Mouse (Mus musculus) limb, embryonic 13.5 days (tissue): ENCODE data around the gene Cdip1. TPM values are rescaled to one million over a fixed set of nuclear protein-coding genes. Genes with fewer than 3 reads are reported as not detected.
A peak's percentile ranks its signal among the peaks of the same experiment; 100 is the strongest.
"Not testable (repeated sequence)": the region's sequence is repeated elsewhere in the genome, so short reads cannot be mapped to it uniquely, and the experiment has no call there.

Experiments
- ATAC-seq: fragments of 200-750 bp; cut with Nextera tagmentation; 2 replicates; pipeline ENCODE4 v1.8.0; 2017; ENCODE audit warnings: low read depth, moderate number of reproducible peaks, moderate TSS enrichment; ENCODE audit not compliant: low FRiP score
- H3K27ac ChIP-seq: fragments of 300-500 bp; sonication (generic); 2 replicates; pipeline ENCODE4 v1.5.1; 2015; ENCODE audit warnings: inconsistent platforms, mild to moderate bottlenecking, moderate library complexity
- H3K27me3 ChIP-seq: fragments of 300-500 bp; sonication (generic); 2 replicates; pipeline ENCODE4 v1.6.1; 2015; ENCODE audit warnings: mild to moderate bottlenecking, inconsistent platforms
- H3K36me3 ChIP-seq: fragments of 300-500 bp; sonication (generic); 2 replicates; pipeline ENCODE4 v1.6.1; 2015; ENCODE audit warnings: inconsistent platforms, mild to moderate bottlenecking, moderate library complexity
- H3K4me1 ChIP-seq: fragments of 300-500 bp; sonication (generic); 2 replicates; pipeline ENCODE4 v1.6.1; 2015; ENCODE audit warnings: inconsistent platforms
- H3K4me2 ChIP-seq: fragments of 300-500 bp; sonication (generic); replicated peaks from 2 replicates; pipeline ENCODE4 v1.6.1; 2015; ENCODE audit warnings: inconsistent platforms, mild to moderate bottlenecking, moderate library complexity
- H3K4me3 ChIP-seq: fragments of 300-500 bp; sonication (generic); 2 replicates; pipeline ENCODE4 v1.5.1; 2015; ENCODE audit warnings: moderate library complexity, mild to moderate bottlenecking, inconsistent platforms
- H3K9ac ChIP-seq: fragments of 300-500 bp; sonication (generic); 2 replicates; pipeline ENCODE4 v1.6.1; 2015; ENCODE audit warnings: mild to moderate bottlenecking, inconsistent platforms
- H3K9me3 ChIP-seq: fragments of 300-500 bp; sonication (generic); 2 replicates; pipeline ENCODE4 v1.6.1; 2016; ENCODE audit warnings: inconsistent platforms
- whole genome bisulfite sequencing: fragments of 180-500 bp; shearing (Covaris S2); methylation state at CpG from one replicate; pipeline ENCODE4 v1.1.7; 2015; 5-methylcytosine and 5-hydroxymethylcytosine counted together
- polyA plus RNA-seq: library from polyadenylated mRNA; unstranded; fragments of >200 nt; fragmentation: Nextera tagmentation; extraction: Ambion mirVana; gene quantifications from 2 replicates; pipeline ENCODE4 v1.2.1, GENCODE M21; 2015

Gene Cdip1
- polyA plus RNA-seq: 97.5 and 102 TPM in 2 replicates

DNA sequence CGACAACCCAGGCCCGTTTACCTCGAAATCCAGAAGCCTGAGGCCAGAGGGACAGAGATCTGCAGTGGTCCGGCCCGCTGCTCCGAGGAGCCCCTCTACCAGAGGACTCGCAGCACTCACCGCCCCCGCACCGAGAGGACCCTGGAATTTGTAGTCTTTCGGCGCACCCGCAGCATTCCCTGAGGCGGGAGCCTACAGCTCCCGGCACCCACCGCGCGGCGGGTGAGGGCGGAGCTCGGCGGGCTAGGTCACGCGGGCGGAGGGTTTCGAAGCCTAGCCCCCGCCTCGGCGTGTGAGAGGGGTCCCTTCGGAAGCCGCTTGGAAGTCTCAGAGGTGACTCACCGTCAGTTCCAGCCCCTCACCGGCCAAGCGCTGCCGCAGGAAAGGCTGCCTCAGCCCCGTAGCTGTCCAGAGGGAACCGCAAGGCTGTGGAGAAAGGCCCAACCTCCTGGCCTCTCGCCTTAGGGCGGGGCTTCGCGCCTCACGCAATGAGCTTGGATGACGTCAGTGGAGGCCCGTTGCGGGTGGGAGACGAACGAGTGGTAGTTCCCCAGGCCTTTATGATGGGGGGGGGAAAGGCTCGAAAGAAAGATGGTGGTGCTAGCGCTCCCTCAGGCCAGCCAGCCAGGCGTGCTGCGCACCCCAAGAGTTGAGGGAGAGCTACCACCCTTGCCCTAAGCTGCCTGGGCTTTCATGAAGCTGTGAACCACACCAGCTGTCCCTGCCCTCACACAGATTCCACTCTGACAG lies at the start of gene Cdip1:
Gene Cdip1 (minus strand): TSS at position 483 of the 750 bp plus-strand sequence.
- H3K9ac ChIP-seq: peak within 1 kb of the TSS; percentile 92
- peak; percentile 99 for ATAC-seq
- H3K9me3 ChIP-seq: no peaks in the 10 kb centered on the region
- H3K4me1 ChIP-seq: peaks cover 37% of the 10 kb centered on the region
- H3K4me2 ChIP-seq: peak within 1 kb of the TSS; percentile 91
- peak within 1 kb of the TSS; percentile 70 for H3K4me3 ChIP-seq
- H3K36me3 ChIP-seq: peaks cover 7% of the 10 kb centered on the region; the same call in 1 of the 2 replicates
- peak within 1 kb of the TSS; percentile 98 for H3K27ac ChIP-seq
- under 1% methylated on average over 51 of the region's 51 CpGs for WGBS
- no peaks in the 10 kb centered on the region for H3K27me3 ChIP-seq

DNA sequence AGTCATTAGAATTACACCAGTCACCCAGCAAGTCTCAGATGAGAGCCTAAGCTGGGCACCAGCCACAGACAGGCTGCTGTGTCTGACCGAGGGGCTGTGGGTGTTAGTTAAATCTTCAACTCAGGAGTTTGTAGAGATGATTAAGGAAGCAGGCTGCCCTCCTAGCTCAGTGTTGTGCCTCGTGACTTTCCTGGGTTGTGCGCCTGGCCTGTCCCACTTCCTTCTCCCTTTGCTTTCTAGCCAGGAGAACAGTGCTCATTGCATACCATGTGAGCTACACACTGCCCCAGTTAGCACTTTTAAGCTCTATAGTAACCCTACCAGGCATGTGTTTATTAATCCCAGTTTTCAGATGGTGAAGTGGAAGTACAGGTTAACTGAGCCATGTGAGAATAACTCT lies 49.5 kb upstream of the Cdip1 start:
- Histone ChIP-seq H3K27me3 (no peaks in the 10 kb centered on the region), H3K27ac (no peak overlapping the region), H3K4me2 (no peak overlapping the region), H3K9ac (no peak overlapping the region), H3K9me3 (no peaks in the 10 kb centered on the region), H3K36me3 (no peaks in the 10 kb centered on the region), H3K4me1 (no peaks in the 10 kb centered on the region), H3K4me3 (no peak overlapping the region)
- ATAC-seq: no peak
- WGBS: 80% methylated on average over 3 of the region's 3 CpGs

DNA sequence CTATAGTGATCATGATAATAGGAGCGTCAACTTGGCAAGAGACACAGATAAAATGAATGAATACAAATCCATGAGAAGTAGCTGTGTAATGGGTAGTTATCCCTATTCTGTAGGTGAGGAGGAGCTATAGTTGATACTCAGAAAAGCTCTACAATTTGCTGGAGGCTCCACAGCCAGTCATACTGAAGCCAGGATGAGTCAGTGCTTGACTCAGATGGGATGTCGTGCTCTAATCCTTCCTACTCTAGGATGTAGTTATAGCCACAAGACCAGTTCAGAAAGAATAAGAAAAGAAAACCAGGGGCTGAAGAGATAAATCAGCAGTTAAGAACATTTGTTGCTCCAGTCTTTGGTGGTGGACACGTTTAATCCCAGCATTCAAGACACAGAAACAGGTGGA lies 47.5 kb upstream of the Cdip1 start:
- no peaks in the 10 kb centered on the region for H3K4me1 ChIP-seq
- ATAC-seq: no peak
- H3K9me3 ChIP-seq: no peaks in the 10 kb centered on the region
- H3K27me3 ChIP-seq: no peaks in the 10 kb centered on the region
- H3K27ac ChIP-seq: no peak overlapping the region
- H3K4me2 ChIP-seq: no peak overlapping the region
- 77% methylated on average over 3 of the region's 3 CpGs for WGBS
- H3K36me3 ChIP-seq: no peaks in the 10 kb centered on the region
- no peak overlapping the region for H3K4me3 ChIP-seq
- H3K9ac ChIP-seq: no peak overlapping the region

DNA sequence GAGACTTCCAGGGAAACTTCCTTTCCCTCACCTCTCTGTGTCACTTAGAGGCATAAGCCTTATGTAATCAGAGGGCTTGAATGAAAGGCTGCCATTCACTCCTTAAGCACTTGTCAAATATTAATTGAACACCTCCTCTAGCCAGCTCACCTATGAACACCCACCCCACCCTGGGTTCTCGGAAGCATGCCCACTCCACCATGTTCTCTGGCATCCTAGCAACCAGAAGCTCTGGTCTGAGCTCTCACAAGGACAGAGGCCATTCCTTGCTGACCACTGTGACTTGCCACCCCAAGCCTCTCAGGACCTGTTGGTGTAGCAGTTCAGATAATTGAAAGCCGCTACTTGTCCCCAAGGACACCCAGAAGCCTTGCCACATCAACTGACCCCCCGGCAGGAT lies 45.1 kb upstream of the Cdip1 start, which contains the start of gene 4930562C15Rik:
Gene 4930562C15Rik (plus strand): TSS at position 226 of the 400 bp plus-strand sequence.
- no peak within 1 kb of the TSS for H3K9ac ChIP-seq
- 90% methylated on average over 3 of the region's 3 CpGs for WGBS
- H3K4me1 ChIP-seq: no peaks in the 10 kb centered on the region
- no peak for ATAC-seq
- H3K4me3 ChIP-seq: no peak within 1 kb of the TSS
- H3K36me3 ChIP-seq: no peaks in the 10 kb centered on the region
- H3K27me3 ChIP-seq: no peaks in the 10 kb centered on the region
- H3K4me2 ChIP-seq: no peak within 1 kb of the TSS
- no peaks in the 10 kb centered on the region for H3K9me3 ChIP-seq
- H3K27ac ChIP-seq: no peak within 1 kb of the TSS

DNA sequence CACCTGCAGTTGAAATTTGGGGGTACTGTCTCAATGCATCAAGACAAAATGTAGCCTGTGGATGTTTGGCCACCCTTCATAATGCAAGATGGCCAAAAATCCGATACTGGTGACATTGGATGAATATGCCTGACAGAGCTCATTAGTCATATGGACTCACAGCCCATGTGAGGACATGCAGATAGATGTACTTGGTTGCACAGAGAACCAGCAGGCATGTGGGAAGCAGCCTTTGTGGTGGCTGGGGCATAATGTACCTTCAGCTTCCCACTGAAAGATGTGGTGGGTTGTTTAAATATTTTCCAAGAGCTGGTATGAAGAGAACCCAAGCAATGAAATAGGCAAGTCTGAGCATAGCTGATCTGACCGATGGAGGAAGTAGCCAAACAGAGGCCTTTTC lies 43.8 kb upstream of the Cdip1 start:
- H3K27me3 ChIP-seq: no peaks in the 10 kb centered on the region
- no peak overlapping the region for H3K27ac ChIP-seq
- no peaks in the 10 kb centered on the region for H3K36me3 ChIP-seq
- no peak for ATAC-seq
- H3K9ac ChIP-seq: no peak overlapping the region
- no peaks in the 10 kb centered on the region for H3K4me1 ChIP-seq
- H3K4me3 ChIP-seq: no peak overlapping the region
- 80% methylated on average over 2 of the region's 2 CpGs for WGBS
- no peaks in the 10 kb centered on the region for H3K9me3 ChIP-seq
- no peak overlapping the region for H3K4me2 ChIP-seq

DNA sequence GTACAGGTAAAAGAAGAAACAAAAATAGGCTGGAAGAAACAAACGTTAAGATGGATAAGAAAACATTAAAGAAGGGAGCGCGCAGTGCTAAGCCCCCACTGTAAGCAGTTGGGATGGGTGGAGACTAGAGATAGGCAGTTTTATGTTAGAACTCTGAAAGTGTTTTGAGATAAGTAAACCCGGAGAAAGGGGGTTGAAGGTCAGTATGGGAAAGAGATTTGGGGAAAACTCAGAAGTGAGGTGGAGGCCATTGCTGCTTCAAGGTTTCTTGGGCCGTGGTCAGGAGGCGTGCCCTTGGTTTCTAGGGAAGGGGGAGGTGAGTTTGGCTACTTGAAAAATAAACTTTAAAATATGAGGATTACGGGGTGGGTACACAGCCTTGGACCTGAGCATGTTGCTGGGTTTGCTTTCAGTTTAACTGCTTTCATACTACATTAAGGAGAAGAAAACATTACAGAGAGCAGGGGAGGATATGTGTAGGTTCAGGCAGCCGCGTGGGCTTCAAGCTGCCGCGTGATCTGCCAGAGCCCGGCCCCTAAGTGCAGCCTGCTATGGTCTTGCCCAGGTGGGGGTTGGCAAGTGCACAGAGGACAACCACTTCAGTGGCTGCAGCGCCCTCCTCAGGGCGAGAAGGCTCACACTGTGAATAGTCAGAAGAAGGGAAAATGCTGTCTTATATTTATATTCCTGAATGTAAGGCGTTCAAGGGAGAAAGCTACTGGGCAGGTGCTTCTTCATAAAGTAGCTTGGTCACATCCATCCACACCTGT lies 41.7 kb upstream of the Cdip1 start:
- Histone ChIP-seq H3K4me1 (no peaks in the 10 kb centered on the region), H3K36me3 (no peaks in the 10 kb centered on the region), H3K4me2 (no peak overlapping the region), H3K9me3 (no peaks in the 10 kb centered on the region), H3K27me3 (no peaks in the 10 kb centered on the region), H3K9ac (no peak overlapping the region), H3K27ac (no peak overlapping the region), H3K4me3 (no peak overlapping the region)
- 71% methylated on average over 15 of the region's 15 CpGs for WGBS
- no peak for ATAC-seq

DNA sequence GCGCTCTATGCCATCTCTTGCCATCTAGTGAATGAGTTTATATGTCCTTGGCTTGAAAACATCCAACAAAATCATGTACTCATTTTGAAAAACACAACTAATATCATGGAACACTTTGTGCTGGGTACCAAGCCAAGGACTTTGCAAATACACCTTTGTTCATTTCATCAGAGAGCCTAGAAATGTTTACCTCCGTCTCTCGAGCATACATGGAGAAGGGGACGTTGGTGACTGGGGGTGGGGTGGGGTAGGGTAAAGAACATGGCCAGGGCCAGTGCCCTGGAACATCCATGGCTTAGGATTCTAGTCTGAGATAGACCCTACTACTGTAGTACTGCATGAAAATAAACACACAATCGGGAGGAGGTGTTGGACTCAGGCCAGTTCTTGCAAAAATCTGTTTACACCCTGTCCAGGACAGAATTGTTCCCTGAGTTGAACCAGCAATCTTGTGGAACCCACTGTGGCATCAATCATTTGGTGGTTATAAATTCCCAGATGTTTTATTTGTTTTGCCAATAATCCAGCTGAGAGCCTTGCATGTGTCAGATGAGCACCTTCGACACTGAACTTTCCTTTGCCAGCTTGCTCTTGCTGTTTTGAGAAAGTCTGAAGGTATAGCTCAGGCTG lies 39.3 kb upstream of the Cdip1 start:
- WGBS: 78% methylated on average over 6 of the region's 6 CpGs
- H3K4me3 ChIP-seq: no peak overlapping the region
- H3K4me1 ChIP-seq: no peaks in the 10 kb centered on the region
- ATAC-seq: no peak
- no peaks in the 10 kb centered on the region for H3K36me3 ChIP-seq
- H3K27ac ChIP-seq: no peak overlapping the region
- no peak overlapping the region for H3K9ac ChIP-seq
- H3K27me3 ChIP-seq: no peaks in the 10 kb centered on the region
- no peaks in the 10 kb centered on the region for H3K9me3 ChIP-seq
- H3K4me2 ChIP-seq: no peak overlapping the region

DNA sequence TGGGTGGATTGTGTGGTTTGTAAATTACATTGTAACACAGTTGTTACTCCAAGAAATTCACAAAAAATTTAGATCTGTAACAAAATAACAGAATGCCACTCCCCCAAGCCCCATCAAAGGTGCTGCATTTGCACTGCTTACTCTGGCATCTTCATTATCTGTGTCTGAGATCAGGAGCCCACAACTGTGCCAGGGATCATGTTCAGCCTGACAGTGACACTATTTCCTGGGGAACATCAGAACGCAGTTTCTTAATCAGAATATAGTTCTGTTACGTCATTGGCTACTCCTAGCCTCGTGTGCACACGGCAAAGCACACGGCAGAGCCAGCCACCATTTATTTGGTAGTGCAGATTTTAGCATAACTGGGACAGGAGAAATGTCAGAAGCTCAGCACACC lies 37.5 kb upstream of the Cdip1 start:
- H3K9ac ChIP-seq: no peak overlapping the region
- ATAC-seq: no peak
- H3K4me1 ChIP-seq: no peaks in the 10 kb centered on the region
- H3K4me2 ChIP-seq: no peak overlapping the region
- no peaks in the 10 kb centered on the region for H3K27me3 ChIP-seq
- WGBS: 91% methylated on average over 5 of the region's 5 CpGs
- H3K9me3 ChIP-seq: no peaks in the 10 kb centered on the region
- no peak overlapping the region for H3K27ac ChIP-seq
- no peak overlapping the region for H3K4me3 ChIP-seq
- H3K36me3 ChIP-seq: no peaks in the 10 kb centered on the region

DNA sequence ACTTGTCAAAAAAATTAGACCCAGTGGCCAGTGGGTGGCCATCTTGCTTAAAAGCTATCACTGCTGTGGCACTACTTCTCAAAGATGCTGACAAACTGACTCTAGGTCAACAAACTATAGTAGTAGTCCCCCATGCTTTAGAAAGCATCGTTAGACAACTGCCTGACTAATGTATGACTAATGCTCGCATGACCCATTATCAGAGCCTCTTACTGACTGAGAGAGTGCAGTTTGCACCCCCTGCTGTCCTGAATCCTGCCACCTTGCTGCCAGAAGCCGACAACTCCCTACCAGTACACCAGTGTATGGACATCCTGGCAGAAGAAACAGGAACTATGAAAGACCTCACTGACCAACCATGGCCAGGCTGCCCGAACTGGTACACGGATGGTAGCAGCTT lies 34.4 kb upstream of the Cdip1 start:
- not testable (repeated sequence) for H3K9me3 ChIP-seq, ATAC-seq, H3K27me3 ChIP-seq, H3K9ac ChIP-seq, H3K4me3 ChIP-seq, H3K4me1 ChIP-seq, H3K27ac ChIP-seq, H3K4me2 ChIP-seq, H3K36me3 ChIP-seq
- 86% methylated on average over 5 of the region's 5 CpGs for WGBS

DNA sequence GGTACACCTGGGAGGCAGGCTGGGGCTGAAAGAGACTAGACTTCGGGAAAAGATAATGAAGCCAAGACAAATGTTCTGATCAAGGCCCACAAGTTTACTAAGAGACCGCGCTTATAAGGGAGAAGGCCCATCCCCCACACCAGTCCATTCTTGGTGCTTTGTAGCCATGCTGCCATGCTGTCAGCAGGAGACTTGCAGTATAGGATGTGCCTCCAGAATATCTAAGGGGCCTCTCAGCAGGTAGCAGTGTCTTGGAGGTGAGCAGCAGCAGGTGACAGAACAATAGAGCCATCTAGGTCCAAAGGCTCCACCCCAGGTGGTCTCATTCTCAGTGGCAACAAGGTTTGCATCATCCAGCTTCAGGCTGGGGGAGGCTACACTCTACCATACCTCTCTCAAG lies 28.3 kb upstream of the Cdip1 start:
- Histone ChIP-seq H3K4me3 (no peak overlapping the region), H3K27ac (no peak overlapping the region), H3K4me2 (no peak overlapping the region), H3K9ac (no peak overlapping the region), H3K36me3 (no peaks in the 10 kb centered on the region), H3K9me3 (peaks cover 7% of the 10 kb centered on the region), H3K27me3 (no peaks in the 10 kb centered on the region), H3K4me1 (no peaks in the 10 kb centered on the region)
- WGBS: 89% methylated on average over 3 of the region's 3 CpGs
- no peak for ATAC-seq

DNA sequence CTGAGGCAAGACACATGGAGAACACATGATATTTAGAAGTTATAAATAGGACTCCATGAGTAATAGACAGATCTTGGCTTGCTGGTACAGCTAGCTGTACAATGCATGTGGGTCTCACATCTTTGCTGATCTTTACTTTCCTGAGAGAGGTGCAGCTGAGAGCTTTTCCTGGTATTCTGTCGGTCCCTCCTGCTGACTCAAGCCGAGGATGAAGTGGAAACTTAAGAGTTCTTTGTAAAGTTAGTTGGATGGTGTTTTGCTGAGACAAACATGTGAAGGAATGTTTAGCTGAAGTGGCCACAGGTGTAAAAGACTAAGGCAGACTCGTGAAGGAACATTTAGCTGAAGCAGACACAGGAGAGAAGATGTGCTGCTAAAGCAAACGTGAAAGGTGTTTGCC lies 6.5 kb upstream of the Cdip1 start:
- no peaks in the 10 kb centered on the region for H3K36me3 ChIP-seq
- no peaks in the 10 kb centered on the region for H3K27me3 ChIP-seq
- no peaks in the 10 kb centered on the region for H3K4me1 ChIP-seq
- no peaks in the 10 kb centered on the region for H3K9me3 ChIP-seq
- H3K4me2 ChIP-seq: no peak overlapping the region
- 83% methylated on average over 4 of the region's 4 CpGs for WGBS
- H3K27ac ChIP-seq: no peak overlapping the region
- no peak for ATAC-seq
- no peak overlapping the region for H3K9ac ChIP-seq
- no peak overlapping the region for H3K4me3 ChIP-seq

DNA sequence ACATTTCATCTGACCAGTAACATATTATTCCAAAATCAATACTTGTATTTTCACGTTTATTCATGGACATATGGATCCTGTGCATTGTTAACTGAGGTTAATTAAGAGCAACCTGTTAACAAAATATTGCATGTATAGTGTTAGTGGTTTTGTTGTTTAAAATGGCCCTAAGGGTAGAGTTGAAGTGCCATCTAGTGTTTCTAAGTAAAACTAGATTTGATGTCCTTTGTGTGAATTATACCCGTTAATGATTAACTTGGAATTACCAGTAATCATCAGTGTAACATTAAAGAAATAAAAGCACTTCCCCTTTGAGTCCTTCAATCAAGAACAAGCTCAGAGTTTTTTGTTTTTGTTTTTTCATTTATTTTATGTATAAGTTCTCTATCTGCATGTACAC lies 1.2 kb upstream of the Cdip1 start:
- no peaks in the 10 kb centered on the region for H3K27me3 ChIP-seq
- H3K4me1 ChIP-seq: peaks cover 25% of the 10 kb centered on the region
- H3K4me2 ChIP-seq: no peak overlapping the region
- H3K36me3 ChIP-seq: peaks cover 7% of the 10 kb centered on the region; the same call in 1 of the 2 replicates
- no peak overlapping the region for H3K27ac ChIP-seq
- H3K4me3 ChIP-seq: no peak overlapping the region
- 70% methylated on average over 2 of the region's 2 CpGs for WGBS
- ATAC-seq: no peak
- H3K9me3 ChIP-seq: no peaks in the 10 kb centered on the region
- no peak overlapping the region for H3K9ac ChIP-seq
